Mouse (Mus musculus): ENCODE measurements at regions not wholly inside any gene's neighbourhood (a gene's known extent, or its start where the extent isn't known, plus 50 kb on each side); places are given as distances from the start of the nearest gene placed in this dataset.
"Not testable (repeated sequence)": the region's sequence is repeated elsewhere in the genome, so short reads cannot be mapped to it uniquely, and the experiment has no call there.

DNA sequence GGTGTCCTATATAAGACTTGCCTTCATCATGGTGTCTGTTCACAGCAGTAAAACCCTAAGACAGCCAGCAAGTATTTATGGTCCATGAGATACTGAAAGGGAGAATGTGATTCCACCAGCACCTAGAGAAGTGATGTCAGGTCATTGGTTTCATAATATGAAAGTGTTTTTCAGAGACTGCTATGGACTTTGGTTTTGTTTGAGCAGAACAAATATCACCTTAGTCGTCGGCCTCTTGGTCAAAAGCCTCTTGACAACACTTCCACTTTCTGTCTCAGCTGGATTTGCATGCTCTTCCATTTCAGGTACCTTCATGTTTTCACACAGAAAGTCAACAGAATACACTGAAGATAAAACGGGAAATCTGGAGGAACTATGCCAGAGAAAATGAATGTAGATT is 56.7 kb upstream of the Lrrc8b start:
- no peak for ATAC-seq (ENCODE audit: poor library complexity, severe bottlenecking)

DNA sequence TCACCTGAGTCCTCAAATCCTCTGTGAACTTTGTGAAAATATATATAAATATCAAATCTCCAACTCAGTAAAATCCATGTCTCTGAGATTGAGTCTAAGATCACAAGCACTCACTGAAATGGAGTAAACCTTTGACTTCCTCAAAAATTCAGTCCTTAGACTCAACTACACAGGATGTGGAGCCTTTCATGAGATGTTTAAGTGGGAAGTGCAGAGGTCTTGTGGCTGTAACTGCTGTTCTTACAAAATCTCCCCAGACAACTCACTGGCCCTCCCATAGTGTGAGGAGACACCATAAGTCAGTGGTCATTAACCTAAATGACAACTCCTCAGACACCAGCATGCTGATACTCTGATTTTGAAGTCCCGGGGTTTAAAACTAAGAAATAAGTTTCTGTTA is 59.2 kb upstream of the Lrrc8b start:
- ATAC-seq (ENCODE audit: poor library complexity, severe bottlenecking) = peak; percentile 95

- no peak; the same call in 1 of the 2 replicates for ATAC-seq (ENCODE audit: poor library complexity, severe bottlenecking)
Measured at GRCm38 (mm10) chr5:105354041-105354440, 60.5 kb upstream of the Gbp6 start.

- ATAC-seq (ENCODE audit: poor library complexity, severe bottlenecking) = no peak
Measured at GRCm38 (mm10) chr5:105346463-105346862, 53.0 kb upstream of the Gbp6 start.

- not testable (repeated sequence) for ATAC-seq (ENCODE audit: poor library complexity, severe bottlenecking)
Measured at GRCm38 (mm10) chr5:105345953-105346352, 52.5 kb upstream of the Gbp6 start.

DNA sequence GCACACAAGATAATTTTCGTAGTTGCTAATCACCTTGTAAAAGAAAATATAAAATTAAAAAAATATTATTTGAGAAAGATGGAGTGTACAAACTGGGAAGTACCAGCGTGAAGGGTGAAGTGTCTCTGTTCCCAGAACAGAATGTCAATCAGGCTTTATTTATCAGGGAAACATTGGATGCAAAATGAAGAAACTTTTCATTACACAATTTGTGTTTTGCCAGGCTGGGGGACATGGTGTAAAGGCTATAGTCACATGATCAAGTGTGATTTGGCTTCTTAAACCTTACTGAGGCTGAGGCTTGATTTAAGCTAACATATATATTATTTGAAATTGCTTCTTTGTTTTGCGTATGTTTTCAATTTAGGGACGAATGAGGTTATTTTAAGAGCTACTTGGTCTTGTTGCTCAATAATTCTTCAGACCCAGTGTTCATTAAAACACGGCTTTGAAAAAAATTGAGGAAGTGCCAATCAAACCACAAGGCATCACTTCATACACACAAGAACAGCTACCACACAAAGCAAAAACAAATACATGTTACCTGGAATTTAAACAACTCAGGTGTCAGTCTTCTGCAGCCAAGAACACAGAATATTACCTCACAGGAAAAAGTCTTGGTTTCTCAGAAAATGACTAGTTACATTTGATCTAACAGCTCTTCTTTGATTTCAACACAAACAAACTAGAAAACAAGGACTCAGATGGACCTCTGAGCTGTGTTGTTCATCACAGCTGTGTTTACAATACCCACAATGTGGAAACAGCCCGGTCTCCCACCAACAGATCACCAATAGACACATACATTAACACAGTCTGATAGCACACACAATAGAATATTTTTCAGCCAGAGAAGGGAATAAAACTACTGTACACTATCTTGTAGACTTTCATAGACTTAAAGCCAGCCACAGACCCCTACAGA is 51.6 kb upstream of the Gbp6 start:
- peak; percentile 92 for ATAC-seq (ENCODE audit: poor library complexity, severe bottlenecking)

DNA sequence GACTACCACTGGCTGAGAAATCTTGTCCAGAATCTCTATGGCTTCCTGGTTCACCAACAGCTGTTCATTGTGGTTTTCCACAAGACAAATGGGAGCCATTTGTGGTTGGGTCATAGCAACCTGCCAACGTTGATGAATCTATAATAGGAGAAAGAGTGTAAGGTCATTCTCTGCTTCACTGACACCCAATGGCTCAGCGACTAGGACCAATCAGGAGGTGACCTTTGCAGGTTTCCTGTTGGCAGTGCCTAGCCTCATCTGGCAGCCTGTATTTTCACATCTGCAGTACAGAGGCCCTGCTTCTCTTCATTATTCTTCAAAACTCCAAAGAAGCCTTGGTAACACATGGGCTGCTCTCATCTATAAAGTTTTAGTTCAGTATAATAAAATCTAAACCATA is 50.3 kb upstream of the Gbp6 start:
- not testable (repeated sequence) for ATAC-seq (ENCODE audit: poor library complexity, severe bottlenecking)

All from megakaryocyte, adult 5-6 weeks (primary cell).